Mouse (Mus musculus) kidney, adult 18-20 months (tissue): ENCODE data around the gene Kpna7.
"Not testable (repeated sequence)": the region's sequence is repeated elsewhere in the genome, so short reads cannot be mapped to it uniquely, and the experiment has no call there.

Experiments
- DNase-seq: peaks from one replicate; pipeline ENCODE4 v3.0.0; 2021

Gene Kpna7

DNA sequence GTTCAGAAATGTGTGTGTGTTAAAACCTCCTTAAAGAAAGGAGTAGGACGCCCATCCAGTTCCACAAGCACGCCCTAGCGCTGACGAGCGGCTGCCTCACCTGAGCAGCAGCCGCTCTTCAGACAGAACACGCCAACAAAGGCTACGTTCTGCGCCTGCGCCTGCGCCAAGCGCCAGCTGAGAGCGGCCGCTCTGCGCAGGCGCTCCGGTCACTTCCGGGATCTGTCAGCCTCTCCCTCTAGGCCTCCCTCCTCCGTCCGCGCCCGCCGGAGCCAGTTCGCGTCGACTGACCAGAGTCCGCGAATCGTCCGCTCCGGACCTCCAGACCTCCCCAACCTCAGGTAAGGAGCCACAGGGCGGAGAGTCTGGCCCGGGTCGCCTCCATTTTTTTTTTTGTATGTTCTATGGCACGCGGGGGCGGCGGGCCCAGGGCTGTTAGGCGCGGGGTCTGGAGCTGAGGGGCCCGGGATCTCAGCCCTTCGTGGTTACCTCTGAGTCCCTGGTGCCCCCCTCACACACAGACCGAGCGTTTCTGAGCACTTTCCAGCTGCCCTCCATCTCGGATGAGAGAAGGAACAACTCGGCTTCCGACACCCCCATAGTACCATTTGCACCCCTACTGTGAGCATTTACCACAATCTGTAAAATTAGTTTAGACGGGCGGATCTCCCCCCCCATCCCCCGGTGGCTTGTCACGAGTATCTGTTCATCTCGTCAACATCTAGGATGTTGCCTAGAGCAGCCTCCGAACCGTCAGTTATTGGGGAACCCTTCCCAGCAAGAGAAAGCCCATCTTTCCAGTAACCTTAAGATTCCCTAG lies at the start of gene Kpna7, which contains the start of gene Arpc1a:
TSS of gene Kpna7 (minus strand) at position 399 of the 820 bp plus-strand sequence.
TSS of gene Arpc1a (plus strand) at position 199 of the 820 bp plus-strand sequence.
- peak; percentile 91 for DNase-seq

DNA sequence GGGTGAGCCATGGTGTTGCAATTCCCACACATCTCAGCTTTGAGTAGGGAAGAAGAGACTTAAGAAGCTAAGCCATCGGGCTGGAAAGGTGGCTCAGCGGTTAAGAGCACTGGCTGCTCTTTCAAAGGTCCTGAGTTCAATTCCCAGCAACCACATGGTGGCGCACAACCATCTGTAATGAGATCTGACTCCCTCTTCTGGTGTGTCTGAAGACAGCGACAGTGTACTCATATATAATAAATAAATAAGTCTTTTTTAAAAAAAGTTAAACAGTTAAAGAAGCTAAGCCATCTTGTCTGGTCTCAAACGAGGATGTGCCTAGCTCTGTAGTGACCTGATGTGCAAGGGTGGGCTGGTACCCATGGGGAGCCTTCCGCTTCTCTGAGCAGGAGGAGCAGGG lies 49.4 kb upstream of the Kpna7 start:
- not testable (repeated sequence) for DNase-seq

DNA sequence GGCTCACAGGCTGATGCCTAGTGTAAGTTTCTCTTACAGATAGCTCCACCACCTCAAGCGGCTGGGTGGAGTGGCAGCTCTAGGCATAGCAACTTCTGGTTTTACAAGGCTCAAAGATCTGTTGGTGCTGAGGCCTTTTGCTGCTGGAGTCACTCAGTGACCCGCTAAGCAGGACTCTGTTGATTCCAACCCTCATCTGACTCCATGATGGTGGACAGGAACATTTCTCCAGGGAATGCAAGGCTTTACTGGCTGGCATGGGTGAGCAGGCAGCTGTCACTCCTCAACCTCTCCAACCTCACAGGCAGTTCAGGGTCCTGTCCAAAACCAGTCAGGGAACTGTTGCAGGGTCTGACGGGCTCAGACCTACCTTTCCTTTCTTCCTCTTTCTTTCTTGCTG lies 47.2 kb upstream of the Kpna7 start:
- DNase-seq: no peak

DNA sequence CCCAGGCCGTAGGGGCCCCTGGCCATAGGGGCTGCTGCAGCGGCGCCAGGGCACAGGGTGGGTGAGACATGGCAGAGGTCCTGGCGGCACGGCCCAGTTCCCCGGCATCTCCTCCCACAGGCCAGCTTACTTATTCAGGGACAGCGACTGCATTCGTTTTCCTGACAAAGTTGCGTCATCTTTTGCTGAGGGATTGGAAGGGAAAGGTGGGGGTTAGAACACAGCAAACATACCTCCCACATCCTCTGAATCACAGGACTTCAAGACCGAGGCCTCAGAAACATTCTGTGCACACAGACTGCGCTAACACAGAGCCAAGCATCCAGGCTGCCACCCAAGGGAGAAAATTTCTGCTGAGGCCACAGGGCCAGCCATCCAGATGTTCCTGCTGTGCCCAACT lies 46.4 kb upstream of the Kpna7 start:
- DNase-seq: no peak

DNA sequence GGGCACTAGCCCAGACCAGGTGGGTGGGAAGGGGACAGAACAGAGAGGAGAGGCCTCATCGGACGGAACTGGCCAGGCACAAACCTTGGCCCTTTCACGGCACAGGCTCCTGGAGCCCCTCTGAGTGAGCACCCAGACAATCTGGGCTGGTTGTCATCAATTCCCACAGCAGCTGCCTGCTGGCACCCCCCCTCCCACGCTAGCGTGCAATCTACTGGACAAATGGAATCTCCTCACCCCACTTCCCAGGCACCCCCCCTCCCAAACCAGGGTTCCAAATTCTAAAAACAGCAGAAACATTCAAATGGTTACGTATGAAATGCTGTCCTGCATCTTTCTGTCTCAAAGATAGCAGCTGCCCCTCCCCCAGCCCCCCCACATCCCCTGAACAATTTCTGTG lies 45.9 kb upstream of the Kpna7 start:
- DNase-seq: not testable (repeated sequence)

DNA sequence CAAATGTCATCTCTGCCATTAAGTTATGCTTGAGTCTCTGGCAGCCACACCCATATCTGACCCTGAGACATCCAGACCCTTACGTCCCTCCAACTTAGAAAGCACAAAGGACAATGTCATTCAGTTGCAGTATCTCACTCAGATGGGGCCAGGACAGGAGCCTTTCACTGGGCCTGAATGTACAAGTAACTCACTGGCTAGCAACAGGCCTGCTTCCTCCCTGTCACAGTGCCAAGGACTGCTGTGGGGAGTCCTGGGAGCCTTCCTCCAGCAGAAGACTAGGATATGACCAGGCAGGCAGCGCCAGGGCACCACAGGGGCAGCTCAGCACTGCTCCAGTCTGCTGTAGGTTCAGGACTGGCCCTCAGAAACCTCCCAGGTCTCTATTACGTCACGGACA lies 45.3 kb upstream of the Kpna7 start:
- DNase-seq: no peak

DNA sequence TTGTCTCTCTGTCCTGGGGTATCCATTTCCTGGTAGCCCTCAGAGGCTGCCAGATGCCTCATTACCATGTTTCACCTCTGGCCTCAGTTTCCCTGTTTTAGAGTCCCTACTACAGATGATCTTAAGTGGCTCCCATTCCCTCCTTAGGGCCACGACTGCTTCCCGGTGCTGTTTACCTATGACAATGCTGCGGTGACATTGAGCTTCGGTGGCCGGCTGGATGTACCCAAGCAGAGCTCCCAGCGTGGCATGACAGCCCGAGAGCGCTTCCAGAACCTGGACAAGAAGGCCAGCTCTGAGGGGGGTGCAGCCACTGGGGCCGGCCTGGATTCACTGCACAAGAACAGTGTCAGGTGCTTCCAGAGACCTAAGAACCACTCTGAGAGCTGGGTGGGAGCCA lies 42.8 kb upstream of the Kpna7 start:
- DNase-seq: no peak

DNA sequence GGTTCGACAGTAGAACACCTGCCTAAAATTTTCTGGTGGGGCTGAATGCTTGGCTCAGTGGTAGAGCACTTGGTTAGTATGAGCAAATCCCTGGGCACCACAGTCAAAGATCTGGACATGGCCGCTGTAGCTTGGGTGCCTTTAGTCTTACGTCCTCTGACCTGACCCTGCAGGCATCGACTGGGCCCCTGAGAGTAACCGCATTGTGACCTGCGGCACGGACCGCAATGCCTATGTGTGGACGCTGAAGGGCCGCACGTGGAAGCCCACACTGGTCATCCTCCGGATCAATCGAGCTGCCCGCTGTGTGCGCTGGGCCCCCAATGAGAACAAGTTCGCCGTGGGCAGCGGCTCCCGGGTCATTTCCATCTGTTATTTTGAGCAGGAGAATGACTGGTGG lies 39.6 kb upstream of the Kpna7 start:
- no peak for DNase-seq

DNA sequence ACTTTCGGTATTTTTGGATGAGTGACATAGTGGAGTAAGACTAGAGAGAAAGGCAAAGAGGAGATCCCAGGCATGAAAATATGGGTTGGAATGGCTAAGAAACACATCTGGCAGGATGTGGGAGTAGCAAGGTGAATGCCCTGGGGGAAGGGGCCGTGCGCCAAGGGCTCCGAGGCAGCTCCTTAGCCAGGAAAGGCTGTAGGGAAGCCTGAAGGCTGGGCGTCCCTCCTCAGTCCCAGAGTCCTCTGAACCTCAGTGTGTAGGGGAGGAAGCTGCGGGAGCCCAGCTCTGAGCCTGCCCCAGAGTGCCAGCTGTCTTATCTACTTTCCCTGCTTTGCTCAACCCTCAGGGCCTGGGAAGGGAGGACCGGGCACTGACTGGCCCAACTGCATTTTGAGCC lies 37.1 kb upstream of the Kpna7 start:
- no peak for DNase-seq

DNA sequence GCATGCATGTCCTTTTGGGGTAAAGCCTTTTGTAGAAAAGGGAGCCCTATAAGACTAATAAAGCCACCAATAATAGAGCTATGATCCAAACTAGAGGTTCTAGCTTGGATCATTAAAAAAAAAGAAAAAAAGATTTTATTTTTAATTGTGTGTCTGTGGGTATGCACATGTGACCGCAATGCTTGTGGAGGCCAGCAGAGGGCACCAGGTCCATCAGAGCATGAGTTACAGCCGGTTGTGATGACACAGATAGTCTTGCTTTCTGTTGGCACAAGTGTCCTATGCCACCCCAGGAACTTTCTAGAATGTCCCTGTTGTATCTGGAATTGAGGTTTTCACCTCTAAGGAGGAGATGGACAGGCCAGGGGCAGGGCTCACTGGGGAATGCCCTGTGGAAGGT lies 35.6 kb upstream of the Kpna7 start:
- no peak for DNase-seq

DNA sequence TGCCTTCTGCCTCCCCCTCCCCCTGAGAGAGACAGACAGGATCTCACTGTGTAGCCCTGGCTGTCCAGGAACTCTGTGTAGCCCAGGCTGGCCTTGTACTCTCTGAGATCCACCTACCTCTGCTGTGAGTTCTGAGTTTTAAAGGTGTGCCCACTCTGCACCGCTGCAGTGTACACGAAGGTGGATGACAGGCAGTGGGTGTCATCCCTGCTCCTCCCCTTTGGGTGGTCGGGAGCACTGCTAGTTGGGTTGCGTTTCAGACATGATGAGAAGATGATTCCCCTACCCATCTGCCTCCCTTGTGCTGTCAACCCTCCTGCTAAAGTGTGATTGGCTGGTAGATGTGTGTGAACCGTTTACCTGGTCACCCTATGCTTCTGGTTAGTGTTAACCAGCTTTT lies 34.6 kb upstream of the Kpna7 start:
- no peak for DNase-seq

DNA sequence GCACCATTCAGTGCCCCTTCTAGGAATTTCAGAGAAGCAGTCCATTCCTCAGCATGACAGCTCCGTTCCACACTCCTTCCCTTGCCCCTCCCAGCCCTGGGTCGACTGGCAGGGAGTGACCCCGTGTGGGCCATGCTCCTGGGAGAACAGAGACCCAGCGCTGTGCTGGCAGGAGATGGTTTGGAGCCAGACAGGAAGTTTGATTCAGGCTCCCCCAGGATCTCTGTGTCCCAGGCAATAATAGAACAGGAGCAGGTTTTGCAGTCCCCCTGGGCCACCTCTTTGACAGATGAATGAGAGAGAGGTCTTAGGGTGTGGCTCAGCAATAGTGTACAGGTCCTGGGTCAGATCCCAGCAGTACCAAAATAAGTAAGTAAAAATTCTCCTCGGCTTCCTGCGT lies 34.2 kb upstream of the Kpna7 start:
- peak; percentile 19 for DNase-seq

DNA sequence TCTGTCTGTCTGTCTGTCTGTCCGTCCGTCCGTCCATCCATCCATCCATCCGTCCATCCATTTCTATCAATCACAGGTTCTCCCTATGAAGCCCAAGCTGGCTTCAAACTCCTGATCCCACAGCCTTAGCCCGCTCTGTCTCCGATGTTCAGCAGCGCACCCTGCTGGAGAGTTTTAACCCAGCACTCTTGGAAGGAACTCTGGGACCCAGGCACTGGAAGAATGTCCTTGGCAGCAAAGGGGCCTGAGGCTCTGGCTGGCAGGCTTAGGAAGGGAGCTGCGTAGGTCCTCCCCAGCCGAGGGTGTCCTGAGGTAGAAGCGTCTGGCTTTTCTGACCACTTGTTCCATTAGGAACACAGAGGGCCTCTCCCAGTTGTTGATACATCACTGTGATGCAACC lies 33.1 kb upstream of the Kpna7 start:
- peak; percentile 70 for DNase-seq

DNA sequence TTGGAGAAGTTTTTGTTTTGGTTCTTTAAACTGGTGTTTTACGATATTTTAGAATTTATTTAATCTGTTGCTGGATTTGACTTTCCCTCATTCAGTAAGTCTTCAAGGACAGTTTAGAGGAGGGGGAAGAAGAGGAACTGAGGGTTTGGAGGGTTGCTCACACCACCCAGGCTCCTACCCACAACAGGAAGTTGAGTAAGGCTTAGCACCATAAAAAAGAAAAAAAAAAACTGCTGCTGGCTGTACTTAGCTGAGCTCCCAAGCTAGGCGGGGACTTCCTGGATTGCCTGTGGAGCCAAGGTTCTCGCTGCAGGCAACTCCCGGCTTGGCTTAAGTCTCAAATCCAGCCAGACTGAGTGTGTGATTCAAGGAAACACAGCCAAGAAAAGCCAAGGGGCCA lies 32.5 kb upstream of the Kpna7 start:
- DNase-seq: peak; percentile 55

DNA sequence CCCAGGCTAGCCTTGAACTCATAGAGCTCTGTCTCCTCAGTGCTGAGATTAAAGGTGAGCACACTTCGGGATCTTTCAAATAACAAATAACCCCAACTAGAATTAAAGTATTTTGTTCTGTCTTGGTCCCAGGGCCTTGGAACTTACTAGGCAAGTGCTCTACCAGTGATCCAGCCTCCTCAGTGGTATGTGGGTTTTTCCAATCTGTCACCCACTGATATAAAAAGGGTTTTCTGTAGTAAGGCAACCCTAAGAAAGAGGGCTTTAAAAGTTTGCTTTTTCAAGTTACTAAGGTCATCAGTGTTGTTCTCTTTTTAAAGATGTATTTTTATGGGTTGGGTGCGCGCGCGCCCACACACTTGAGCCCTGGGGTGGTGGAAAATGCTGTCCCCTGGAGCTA lies 31.9 kb upstream of the Kpna7 start:
- DNase-seq: no peak

DNA sequence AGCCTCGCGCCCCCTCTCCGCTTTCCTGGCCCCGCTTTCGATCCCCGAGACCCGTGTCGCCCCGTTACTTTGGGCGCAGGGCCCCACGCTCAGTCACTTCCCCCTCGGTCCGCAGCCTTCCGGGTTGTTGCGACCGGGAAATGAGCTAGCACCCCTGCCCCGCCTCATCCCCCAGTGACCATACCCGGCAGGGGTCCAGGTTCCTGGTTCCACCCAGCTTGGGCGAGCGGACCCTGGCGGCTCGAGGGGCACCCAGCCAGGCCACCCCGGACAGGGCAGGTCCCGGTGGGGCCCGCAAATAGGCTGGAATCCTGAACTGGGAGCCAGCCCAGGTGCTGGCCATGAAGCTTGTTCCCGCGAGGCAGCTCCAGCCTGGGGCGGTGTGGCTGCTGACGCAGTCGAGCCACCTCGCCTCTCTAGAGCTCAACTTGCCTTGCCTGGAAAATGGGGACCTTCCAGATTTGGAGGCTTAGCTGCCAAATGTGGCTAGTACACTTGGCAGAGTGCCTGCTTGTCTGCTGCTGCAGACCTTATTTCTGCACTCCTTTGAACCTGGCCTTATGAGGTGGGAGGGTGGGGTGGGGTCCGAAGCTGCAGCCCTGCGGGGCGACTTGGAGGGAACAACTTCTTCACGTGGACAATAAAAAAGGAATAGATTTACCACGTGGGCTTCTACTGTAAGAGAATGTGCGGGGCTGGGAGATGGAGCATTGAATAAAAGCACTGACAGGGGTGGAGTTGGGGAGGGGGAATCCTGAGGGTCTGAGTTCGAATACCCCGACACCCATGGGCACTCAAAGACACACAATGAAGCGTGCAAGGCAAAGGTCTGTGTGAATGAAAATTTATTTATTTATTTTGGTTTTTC lies 31.0 kb upstream of the Kpna7 start:
- peak; percentile 67 for DNase-seq

DNA sequence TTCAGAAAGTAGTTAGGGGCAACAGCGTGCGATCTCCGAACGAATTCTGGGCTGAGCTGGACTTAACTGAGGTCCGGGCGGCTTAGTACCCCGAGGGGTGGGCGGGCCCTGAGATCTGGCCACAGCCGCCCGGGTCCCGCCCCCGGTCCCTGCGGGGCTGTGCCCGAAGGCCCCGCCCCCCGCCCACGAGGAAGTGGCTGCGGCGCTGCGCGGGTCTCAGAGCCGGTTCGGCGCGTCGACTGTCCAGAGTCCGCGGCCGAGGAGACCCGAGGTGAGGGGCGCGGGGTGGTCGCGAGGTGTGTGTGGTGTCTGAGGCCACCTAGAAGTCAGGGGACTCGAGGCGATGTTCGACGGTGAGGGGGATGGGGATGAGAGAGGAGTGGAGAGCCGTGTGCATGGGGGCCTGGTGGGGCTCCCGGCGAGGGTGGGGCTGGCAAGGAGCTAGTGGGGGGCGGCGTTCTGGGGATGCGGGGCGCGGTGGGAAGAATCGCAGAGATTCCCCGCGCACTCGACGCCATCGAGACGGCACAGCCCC lies 30.3 kb upstream of the Kpna7 start, which contains the start of gene Arpc1b:
TSS of gene Arpc1b (plus strand) at position 145 of the 535 bp plus-strand sequence.
- DNase-seq: peak; percentile 72

DNA sequence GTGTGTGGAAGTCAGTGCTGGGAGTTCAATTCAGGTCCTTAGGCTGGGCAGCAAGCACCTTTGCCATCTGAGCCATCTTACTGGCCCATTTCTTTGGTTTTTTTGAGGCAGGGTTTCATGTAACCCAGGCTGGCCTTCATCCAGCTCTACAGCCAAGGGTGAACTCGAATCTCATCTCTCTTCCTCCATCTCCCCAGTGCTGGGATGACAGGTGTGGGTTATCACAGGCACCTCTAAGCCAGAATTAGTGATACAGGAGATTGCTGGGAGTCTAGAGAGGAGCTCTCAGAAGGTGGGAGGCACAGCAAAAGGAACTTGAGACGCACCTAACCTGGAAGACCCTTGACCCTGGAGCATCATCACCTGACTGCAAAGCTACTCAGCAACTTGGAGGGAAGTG lies 29.6 kb upstream of the Kpna7 start:
- DNase-seq: no peak

DNA sequence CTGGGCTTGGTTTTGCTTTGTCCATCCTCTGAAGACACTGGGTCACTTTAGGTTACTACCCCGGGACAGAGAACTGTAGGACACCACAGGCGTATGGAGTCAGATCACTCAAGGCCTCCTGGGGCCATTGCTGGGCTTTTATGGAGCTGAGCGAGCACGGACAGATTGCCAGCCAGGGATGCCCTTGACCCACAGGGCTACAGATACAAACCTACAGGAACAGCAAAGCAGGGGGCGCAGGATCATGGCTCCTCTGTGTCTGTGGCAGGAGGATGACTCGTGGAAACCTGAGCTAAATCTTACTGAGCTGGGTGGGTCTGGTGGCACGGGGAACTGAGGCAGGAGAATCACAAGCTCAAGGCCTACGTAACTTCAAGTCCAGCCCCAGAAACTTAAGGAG lies 28.7 kb upstream of the Kpna7 start:
- no peak for DNase-seq

DNA sequence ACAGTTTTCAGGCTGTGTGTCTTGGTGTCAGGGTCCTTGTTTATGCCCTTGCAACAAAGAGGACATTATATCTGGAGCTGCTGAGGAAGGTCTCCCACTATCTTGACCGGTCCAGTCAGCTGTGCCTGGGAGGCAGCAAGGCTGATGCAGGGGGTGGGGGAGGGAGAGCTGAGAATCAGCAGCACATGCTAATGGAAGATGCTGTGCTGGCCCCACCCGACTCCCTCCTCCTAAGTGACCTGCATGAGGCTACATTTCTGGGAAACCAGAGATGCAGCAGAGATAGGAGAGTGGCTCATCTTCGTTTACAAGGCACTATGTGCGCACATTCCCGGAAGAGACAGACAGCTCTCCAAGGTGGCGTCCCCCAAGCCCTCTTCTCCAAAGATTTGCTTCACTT lies 26.6 kb upstream of the Kpna7 start:
- DNase-seq: no peak

DNA sequence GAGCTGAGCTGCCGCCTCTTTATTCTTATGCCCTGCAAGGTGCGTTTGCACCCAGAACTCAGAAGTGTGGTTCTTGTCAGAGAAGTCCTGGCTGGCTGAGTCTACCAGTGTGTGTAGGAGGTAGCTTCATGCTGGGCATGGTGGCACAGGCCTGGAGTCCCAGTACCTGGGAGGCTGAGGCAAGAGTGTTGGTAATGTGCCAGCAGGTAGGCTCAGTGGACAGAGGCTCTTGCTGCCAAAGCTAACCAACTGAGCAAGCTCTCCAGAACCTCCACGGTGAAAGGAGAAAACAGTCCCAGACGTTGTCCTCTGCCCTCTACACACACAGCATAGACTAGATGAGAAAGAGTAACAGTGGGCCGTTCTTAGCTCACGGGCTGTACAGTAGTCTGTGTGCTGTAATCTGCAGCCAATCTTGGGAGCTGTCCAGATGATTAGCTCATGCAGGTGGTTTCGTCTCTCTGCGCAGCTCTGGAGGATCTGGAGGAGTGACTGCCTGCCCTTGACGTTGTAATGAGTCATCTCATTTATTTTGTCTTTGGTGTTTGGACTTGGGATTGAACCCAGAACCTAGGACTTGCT lies 22.0 kb upstream of the Kpna7 start:
- DNase-seq: no peak

DNA sequence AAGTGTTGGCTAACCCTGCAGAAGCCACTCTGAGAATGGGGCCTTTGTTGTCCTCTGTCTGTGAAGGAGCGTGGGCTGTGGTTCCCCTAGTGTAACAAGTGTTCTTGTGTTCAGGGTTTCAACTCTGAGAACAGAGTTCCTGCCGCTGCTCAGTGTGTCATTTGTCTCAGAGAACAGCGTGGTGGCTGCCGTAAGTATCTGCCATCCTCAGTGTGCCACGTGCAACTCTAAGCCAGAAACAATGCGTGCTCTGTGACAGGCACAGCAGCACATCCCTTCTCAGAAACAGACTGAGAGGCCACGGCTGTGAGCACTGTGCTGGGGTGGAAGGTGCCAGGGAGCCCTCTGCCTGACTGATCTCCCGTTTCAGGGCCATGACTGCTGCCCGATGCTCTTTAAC lies 20.5 kb upstream of the Kpna7 start:
- no peak for DNase-seq

DNA sequence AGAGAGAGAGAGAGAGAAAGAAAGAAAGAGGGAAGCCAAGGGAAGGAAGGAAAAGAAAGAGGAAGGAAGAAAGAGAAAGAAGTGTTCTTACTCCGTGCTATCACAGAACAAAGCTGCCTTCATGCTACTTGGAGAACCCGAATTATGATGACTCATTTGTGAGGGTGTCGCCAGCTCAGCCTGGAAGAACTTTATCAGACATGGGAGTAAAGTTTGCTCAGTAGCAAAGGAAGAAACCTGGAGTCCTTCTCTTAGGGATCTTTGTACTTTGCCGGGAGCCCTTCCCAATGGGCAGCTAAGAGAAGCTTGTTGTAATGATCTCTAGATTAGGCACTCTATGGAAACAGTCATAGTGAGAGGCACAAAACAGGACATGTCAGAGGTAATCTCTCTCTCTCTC lies 18.9 kb upstream of the Kpna7 start:
- no peak for DNase-seq
